Mouse (Mus musculus) hindbrain, embryonic 11.5 days (tissue): Measurements from ENCODE around the gene Ttbk2. TPM values are rescaled to one million over a fixed set of nuclear protein-coding genes. Genes with fewer than 3 reads are reported as not detected.

Experiments
- ATAC-seq: fragments of 200-750 bp; cut with Nextera tagmentation; 2 replicates; pipeline ENCODE4 v1.8.0; 2017; ENCODE audit warnings: mild to moderate bottlenecking, moderate TSS enrichment, moderate library complexity; ENCODE audit not compliant: low FRiP score
- DNase-seq: peaks from one replicate; pipeline ENCODE4 v3.0.0-alpha.2; 2015; ENCODE audit warnings: low spot score
- H3K27ac ChIP-seq: fragments of 300-500 bp; sonication (generic); 2 replicates; pipeline ENCODE4 v1.5.1; 2014; ENCODE audit warnings: mild to moderate bottlenecking, low read depth, low read length
- H3K27me3 ChIP-seq: fragments of 300-500 bp; sonication (generic); 2 replicates; pipeline ENCODE4 v1.6.1; 2014; ENCODE audit warnings: mild to moderate bottlenecking, low read length, moderate library complexity, mixed read lengths; ENCODE audit not compliant: control insufficient read depth, insufficient read depth
- H3K36me3 ChIP-seq: fragments of 300-500 bp; sonication (generic); 2 replicates; pipeline ENCODE4 v1.6.1; 2014; ENCODE audit warnings: mild to moderate bottlenecking, low read length, moderate library complexity, mixed read lengths; ENCODE audit not compliant: control insufficient read depth, insufficient read depth
- H3K4me1 ChIP-seq: fragments of 300-500 bp; sonication (generic); replicated peaks from 2 replicates; pipeline ENCODE4 v1.6.1; 2014; ENCODE audit warnings: low read length, mixed read lengths; ENCODE audit not compliant: control insufficient read depth, insufficient read depth
- H3K4me2 ChIP-seq: fragments of 300-500 bp; sonication (generic); replicated peaks from 2 replicates; pipeline ENCODE4 v1.6.1; 2014; ENCODE audit warnings: mild to moderate bottlenecking, low read depth, low read length
- H3K4me3 ChIP-seq: fragments of 300-500 bp; sonication (generic); 2 replicates; pipeline ENCODE4 v1.5.1; 2014; ENCODE audit warnings: low read depth, low read length
- H3K9ac ChIP-seq: fragments of 300-500 bp; sonication (generic); 2 replicates; pipeline ENCODE4 v1.6.1; 2014; ENCODE audit warnings: low read depth, low read length
- H3K9me3 ChIP-seq: fragments of 300-500 bp; sonication (generic); 2 replicates; pipeline ENCODE4 v1.6.1; 2016; ENCODE audit warnings: low read length; ENCODE audit not compliant: control insufficient read depth
- WGBS: fragments of 180-500 bp; shearing (Covaris S2); extraction: QIAGEN DNeasy Blood & Tissue Kit; methylation state at CpG from one replicate; pipeline ENCODE4 v1.1.7; 2014; 5-methylcytosine and 5-hydroxymethylcytosine counted together
- polyA plus RNA-seq: library from polyadenylated mRNA; unstranded; fragments of >200 nt; fragmentation: Nextera tagmentation; extraction: Ambion mirVana; gene quantifications from 2 replicates; pipeline ENCODE4 v1.2.1, GENCODE M21; 2014

Ttbk2 gene
- polyA plus RNA-seq, 1 experiment from 2014 or later: 13.1 TPM

DNA sequence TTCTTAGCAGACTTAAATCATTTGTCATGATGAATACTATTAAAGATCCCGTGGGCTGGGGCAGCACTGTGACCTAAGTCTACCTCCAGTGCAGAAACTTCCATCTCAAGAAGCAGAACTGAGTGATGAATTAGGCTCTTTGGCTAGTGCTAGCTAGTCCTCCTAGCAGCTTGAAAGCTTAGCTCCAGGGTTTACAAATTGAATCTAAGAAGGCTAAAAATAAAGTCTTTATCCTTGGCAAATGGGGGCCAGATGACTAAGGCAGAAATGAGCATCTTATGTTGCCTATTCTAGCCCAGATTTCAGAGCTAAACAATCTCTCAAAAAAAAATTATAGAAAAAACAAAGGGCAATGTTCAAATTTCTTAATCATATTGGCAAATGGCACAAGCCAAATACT lies 10.3 kb upstream of the Ttbk2 start:
- H3K9ac ChIP-seq: no peak overlapping the region
- no peaks in the 10 kb centered on the region for H3K9me3 ChIP-seq
- no peaks in the 10 kb centered on the region for H3K27me3 ChIP-seq
- 85% methylated on average over 1 of the region's 1 CpGs for WGBS
- DNase-seq: no peak
- no peak overlapping the region for H3K4me3 ChIP-seq
- no peaks in the 10 kb centered on the region for H3K4me1 ChIP-seq
- ATAC-seq: no peak
- H3K27ac ChIP-seq: no peak overlapping the region
- H3K36me3 ChIP-seq: peaks cover 3% of the 10 kb centered on the region; the same call in 1 of the 2 replicates
- H3K4me2 ChIP-seq: no peak overlapping the region

DNA sequence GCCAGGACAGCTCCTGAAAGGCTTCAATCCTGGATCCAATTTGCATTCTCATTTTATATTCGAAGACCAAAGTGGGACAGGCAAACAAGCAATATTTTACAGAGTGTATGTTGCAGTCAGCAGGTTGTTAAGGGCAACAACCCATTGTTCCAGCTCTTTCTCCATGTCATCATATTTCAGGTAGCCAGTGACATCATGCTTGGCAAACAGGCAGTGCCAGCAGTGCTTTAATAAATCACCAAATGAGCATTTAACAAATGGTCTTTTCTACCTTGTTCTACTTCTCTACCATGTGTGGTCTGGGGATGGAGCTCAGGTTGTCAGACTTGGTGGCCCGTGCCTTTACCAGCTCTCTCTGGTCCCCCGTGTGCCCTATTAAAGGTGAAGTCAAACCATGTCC lies 7.7 kb upstream of the Ttbk2 start:
- Histone ChIP-seq H3K27me3 (no peaks in the 10 kb centered on the region), H3K4me3 (no peak overlapping the region), H3K9me3 (no peaks in the 10 kb centered on the region), H3K4me2 (no peak overlapping the region), H3K4me1 (no peaks in the 10 kb centered on the region), H3K36me3 (peaks cover 3% of the 10 kb centered on the region; the same call in 1 of the 2 replicates), H3K9ac (no peak overlapping the region), H3K27ac (no peak overlapping the region)
- ATAC-seq (no peak), DNase-seq (no peak)
- WGBS: 90% methylated on average over 3 of the region's 3 CpGs

DNA sequence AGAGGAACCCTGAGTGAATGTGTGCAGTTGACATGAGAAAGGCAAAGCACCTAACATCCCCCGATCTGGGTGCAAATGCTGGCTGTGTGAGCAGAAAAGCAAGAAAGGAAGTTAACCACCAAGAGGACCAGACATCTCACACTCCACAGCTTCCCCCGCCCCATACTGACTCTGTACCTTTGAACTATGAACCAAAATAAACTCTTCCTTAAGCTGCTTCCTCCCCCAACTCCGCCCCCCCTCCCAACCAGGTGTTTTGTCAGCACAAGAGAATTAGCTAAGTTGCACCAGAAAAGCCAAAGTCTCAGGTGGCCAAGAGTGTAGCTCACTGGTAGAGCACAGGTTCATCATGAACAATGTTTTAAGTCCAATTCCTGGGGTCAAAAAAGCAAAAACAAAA lies 2.7 kb upstream of the Ttbk2 start:
- Histone ChIP-seq H3K4me2 (no peak overlapping the region), H3K9me3 (no peaks in the 10 kb centered on the region), H3K27ac (no peak overlapping the region), H3K9ac (no peak overlapping the region), H3K36me3 (no peaks in the 10 kb centered on the region), H3K4me3 (no peak overlapping the region), H3K4me1 (no peaks in the 10 kb centered on the region), H3K27me3 (no peaks in the 10 kb centered on the region)
- no peak for ATAC-seq
- 87% methylated on average over 3 of the region's 3 CpGs for WGBS
- DNase-seq: no peak

DNA sequence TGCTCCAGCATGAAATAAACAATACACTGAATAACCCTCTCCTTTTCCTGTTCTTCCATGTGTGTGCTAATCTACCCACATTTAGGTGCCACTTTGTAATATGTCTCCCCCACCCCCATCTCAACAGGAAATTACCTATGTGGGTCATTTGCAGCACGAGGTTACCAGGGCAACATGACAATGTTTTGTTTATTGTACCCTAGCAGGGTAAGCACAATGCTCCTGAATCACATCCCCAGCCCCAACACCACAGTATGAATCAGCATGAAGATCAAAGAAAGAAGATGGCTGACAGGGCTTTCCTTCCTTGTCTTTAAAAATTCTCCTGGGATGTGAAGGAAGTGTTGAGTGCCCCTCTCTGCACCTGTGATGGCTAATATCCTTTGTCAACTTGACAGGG lies 2.2 kb upstream of the Ttbk2 start:
- WGBS: 47% methylated on average over 1 of the region's 1 CpGs
- DNase-seq (no peak), ATAC-seq (no peak)
- H3K36me3 ChIP-seq: no peaks in the 10 kb centered on the region
- no peaks in the 10 kb centered on the region for H3K9me3 ChIP-seq
- no peak overlapping the region for H3K4me3 ChIP-seq
- no peak overlapping the region for H3K4me2 ChIP-seq
- H3K27ac ChIP-seq: no peak overlapping the region
- H3K9ac ChIP-seq: no peak overlapping the region
- no peaks in the 10 kb centered on the region for H3K27me3 ChIP-seq
- no peaks in the 10 kb centered on the region; the same call in 1 of the 2 replicates for H3K4me1 ChIP-seq

DNA sequence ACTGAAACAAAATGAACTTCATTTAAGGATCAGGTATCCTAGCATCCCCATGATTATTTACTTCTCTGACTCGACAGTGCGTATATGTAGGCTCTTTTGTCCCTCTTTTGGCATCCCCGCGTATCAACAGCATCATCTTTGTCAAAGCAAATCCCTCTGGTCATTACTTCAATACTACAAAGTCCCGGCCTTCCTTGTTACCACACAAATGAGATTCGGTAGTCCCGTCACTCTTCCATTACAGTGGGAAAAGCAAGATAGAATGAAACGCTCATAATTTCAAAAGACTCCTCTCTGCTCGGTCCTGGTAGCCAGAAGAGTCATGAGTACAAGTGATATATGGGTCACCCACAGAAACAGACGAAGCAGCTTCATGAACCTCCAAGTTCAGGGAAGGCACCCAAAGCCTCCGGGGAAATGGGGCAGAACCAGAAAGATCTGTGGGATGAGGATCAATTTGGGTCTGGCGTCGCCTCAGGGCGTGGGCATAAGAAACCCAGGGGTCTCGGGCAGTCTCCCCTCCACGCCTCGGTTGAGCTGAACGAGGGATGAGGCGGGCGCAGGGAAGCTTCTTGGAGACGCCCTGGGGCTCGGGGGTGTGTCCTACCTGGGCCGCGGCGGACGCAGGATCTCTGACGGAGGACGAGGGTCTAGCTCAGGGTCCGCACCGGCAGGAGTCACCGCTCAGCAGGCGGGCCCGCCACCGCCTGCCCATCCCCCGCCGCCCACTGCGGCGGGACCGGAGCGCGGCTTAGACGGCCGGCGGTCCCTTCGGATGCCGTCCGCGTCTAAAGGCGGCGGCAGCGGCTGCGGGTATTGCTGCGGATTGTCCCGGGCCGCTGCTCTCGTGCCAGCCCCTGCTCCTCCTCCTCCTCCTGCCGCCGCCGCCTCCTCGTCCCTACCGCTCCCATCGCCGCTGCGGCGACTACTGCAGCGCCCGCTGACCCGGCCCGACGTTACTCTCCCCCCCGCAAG lies 668 bp downstream of the Ttbk2 start, which contains the start of gene Cdan1:
Cdan1 (minus strand) TSS at position 680 of the 975 bp plus-strand sequence.
- ATAC-seq: peak; percentile 80
- Histone ChIP-seq H3K27ac (peak within 1 kb of the TSS; percentile 90), H3K36me3 (no peaks in the 10 kb centered on the region), H3K4me3 (peak within 1 kb of the TSS; percentile 86), H3K9ac (peak within 1 kb of the TSS; percentile 83), H3K4me1 (no peaks in the 10 kb centered on the region; the same call in 1 of the 2 replicates), H3K27me3 (no peaks in the 10 kb centered on the region), H3K4me2 (peak within 1 kb of the TSS; percentile 51), H3K9me3 (no peaks in the 10 kb centered on the region)
- under 1% methylated on average over 56 of the region's 71 CpGs for WGBS
- DNase-seq: peak; percentile 74

DNA sequence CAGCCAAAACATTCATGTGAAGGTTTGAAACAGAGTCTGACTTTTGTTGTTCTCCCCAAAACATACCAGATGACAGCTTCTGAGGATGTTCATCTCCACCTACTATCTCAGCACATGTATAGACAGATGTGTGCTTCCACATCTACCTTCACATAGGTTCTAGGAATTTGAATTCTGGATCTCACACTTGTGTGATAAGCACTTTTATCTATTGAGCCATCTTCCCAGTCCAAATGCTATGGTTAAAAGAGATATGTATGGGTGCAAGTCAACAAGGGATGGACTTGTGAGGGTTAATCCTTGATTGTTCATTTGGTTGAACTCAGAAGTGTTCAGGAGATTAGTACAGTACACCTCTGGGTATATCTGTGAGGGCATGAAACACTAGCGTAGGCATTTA lies 5.1 kb downstream of the Ttbk2 start:
- no peaks in the 10 kb centered on the region; the same call in 1 of the 2 replicates for H3K4me1 ChIP-seq
- H3K9me3 ChIP-seq: no peaks in the 10 kb centered on the region
- no peaks in the 10 kb centered on the region for H3K36me3 ChIP-seq
- H3K9ac ChIP-seq: no peak overlapping the region
- 100% methylated on average over 1 of the region's 1 CpGs for WGBS
- H3K4me2 ChIP-seq: no peak overlapping the region
- DNase-seq: no peak
- no peaks in the 10 kb centered on the region for H3K27me3 ChIP-seq
- ATAC-seq: no peak
- no peak overlapping the region for H3K4me3 ChIP-seq
- no peak overlapping the region for H3K27ac ChIP-seq

DNA sequence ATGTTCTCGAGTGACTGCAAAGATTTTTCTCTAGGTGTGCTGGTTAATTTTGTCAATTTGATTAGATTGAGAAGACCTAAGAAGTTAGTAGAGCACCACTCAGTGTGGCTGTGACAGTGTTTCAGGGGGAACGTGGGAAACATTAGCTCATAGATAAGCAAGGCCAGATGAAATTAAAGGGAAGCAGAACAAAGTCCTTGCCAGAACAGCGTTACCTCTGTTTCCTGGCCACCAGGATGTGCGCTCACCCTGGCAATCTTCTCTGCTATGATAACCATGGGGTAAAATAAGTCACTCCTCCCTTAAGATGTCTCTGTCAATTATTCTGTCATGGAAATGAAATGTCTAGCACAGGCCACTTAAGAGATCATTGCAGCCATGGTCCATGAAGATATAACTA lies 6.4 kb downstream of the Ttbk2 start:
- H3K36me3 ChIP-seq: no peaks in the 10 kb centered on the region
- H3K4me3 ChIP-seq: no peak overlapping the region
- H3K9ac ChIP-seq: no peak overlapping the region
- H3K4me2 ChIP-seq: no peak overlapping the region
- H3K9me3 ChIP-seq: no peaks in the 10 kb centered on the region
- H3K4me1 ChIP-seq: no peaks in the 10 kb centered on the region; the same call in 1 of the 2 replicates
- no peaks in the 10 kb centered on the region for H3K27me3 ChIP-seq
- ATAC-seq: no peak
- H3K27ac ChIP-seq: no peak overlapping the region
- WGBS: 89% methylated on average over 4 of the region's 4 CpGs
- DNase-seq: no peak

DNA sequence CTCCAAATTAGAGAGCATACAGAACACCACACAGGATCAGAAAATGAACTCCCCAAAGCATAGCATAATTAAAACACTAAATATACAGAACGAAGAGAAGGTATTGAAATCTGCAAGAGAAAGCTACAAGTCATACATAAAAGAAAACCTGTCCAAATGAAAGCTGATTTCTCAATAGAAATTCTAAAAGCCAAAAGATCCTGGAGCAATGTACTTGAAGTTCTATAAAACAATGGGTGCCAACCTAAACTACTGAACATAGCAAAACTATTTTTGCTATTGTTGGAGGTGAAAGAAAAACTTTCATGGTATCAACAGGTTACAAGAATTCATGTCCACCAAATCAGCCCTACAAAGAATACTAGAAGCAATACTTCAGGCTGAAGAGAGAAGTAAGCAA lies 9.2 kb downstream of the Ttbk2 start:
- Histone ChIP-seq H3K4me3 (no peak overlapping the region), H3K27me3 (no peaks in the 10 kb centered on the region), H3K27ac (no peak overlapping the region), H3K4me1 (no peaks in the 10 kb centered on the region), H3K9me3 (no peaks in the 10 kb centered on the region), H3K9ac (no peak overlapping the region), H3K36me3 (no peaks in the 10 kb centered on the region), H3K4me2 (no peak overlapping the region)
- DNase-seq (no peak), ATAC-seq (no peak)
- WGBS: 84% methylated on average over 1 of the region's 1 CpGs

DNA sequence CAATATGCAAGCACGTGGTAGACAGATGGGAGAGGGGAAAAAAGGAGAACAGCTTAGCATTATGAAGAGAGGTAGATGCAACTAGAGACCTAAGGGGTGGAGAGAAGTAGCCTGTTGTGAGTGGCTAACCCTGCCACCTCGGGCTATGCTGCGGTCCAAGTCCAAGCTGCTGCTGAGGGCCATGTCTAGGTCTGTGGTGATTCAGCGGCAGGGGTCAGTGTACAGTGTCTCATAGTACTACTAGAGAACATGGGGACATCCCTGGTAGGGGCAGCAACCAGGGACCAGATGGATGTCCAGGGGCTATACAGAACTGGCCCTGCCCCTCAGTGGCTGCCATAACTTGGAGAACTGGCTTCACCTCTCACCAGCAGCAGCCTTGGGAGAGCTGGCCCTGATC lies 15.2 kb downstream of the Ttbk2 start:
- H3K27me3 ChIP-seq: no peaks in the 10 kb centered on the region
- H3K4me1 ChIP-seq: no peaks in the 10 kb centered on the region
- DNase-seq (no peak), ATAC-seq (no peak)
- H3K4me3 ChIP-seq: no peak overlapping the region
- H3K9ac ChIP-seq: no peak overlapping the region
- no peaks in the 10 kb centered on the region for H3K36me3 ChIP-seq
- H3K27ac ChIP-seq: no peak overlapping the region
- 94% methylated on average over 4 of the region's 4 CpGs for WGBS
- H3K9me3 ChIP-seq: no peaks in the 10 kb centered on the region
- H3K4me2 ChIP-seq: no peak overlapping the region
